Mouse (Mus musculus) gastrocnemius, postnatal 36 days (tissue): ENCODE measurements at regions not wholly inside any gene's neighbourhood (a gene's known extent, or its start where the extent isn't known, plus 50 kb on each side); places are given as distances from the start of the nearest gene placed in this dataset.

Source experiments
- DNase-seq, 2 experiments: peaks; one replicate each; pipeline ENCODE4 v3.0.0; 2022
- intact Hi-C: fragments of 180-260 bp; cut with DNase I; formaldehyde crosslinking; loops from one replicate; pipeline ENCODE4 v1.15.1; 2025

- no peak for DNase-seq
- intact Hi-C loops, result no loop called here
Measured at GRCm38 (mm10) chr4:125765171-125765570, 259.2 kb upstream of the Csf3r start.

GRCm38 (mm10) chr4:125777126-125777525 is 247.2 kb upstream of the Csf3r start:
- intact Hi-C loops, result no loop called here
- DNase-seq, result no peak

GRCm38 (mm10) chr4:125780113-125780512 is 244.2 kb upstream of the Csf3r start:
- intact Hi-C loops, result no loop called here
- DNase-seq, result no peak

- intact Hi-C loops, result no loop called here
Measured at GRCm38 (mm10) chr4:125780921-125781487, 243.3 kb upstream of the Csf3r start.

GRCm38 (mm10) chr4:125782346-125782745 is 242.0 kb upstream of the Csf3r start:
- intact Hi-C loops, result no loop called here
- DNase-seq, result no peak

More at GRCm38 (mm10) chr4:125780921-125781487, 243.3 kb upstream of the Csf3r start:
- DNase-seq, result no peak

GRCm38 (mm10) chr4:125786083-125786482 is 238.3 kb upstream of the Csf3r start:
- intact Hi-C loops, result no loop called here
- no peak for DNase-seq

- intact Hi-C loops, result no loop called here
- no peak for DNase-seq
Measured at GRCm38 (mm10) chr4:125794679-125795078, 229.7 kb upstream of the Csf3r start.

GRCm38 (mm10) chr4:125807923-125808322 is 216.4 kb upstream of the Csf3r start:
- intact Hi-C loops, result no loop called here
- DNase-seq, result no peak

GRCm38 (mm10) chr4:125809446-125810108 is 214.8 kb upstream of the Csf3r start:
- no peak for DNase-seq
- intact Hi-C loops, result no loop called here

- intact Hi-C loops, result no loop called here
- no peak for DNase-seq
Measured at GRCm38 (mm10) chr4:125810247-125810646, 214.1 kb upstream of the Csf3r start.

- DNase-seq, result no peak
- intact Hi-C loops, result no loop called here
Measured at GRCm38 (mm10) chr4:125814311-125814710, 210.0 kb upstream of the Csf3r start.

- intact Hi-C loops, result no loop called here
- no peak for DNase-seq
Measured at GRCm38 (mm10) chr4:125815276-125815675, 209.1 kb upstream of the Csf3r start.

GRCm38 (mm10) chr4:125824525-125824924 is 199.8 kb upstream of the Csf3r start:
- intact Hi-C loops, result no loop called here

GRCm38 (mm10) chr4:125826416-125826815 is 197.9 kb upstream of the Csf3r start:
- intact Hi-C loops, result no loop called here
- DNase-seq, result no peak

More at GRCm38 (mm10) chr4:125824525-125824924, 199.8 kb upstream of the Csf3r start:
- DNase-seq, result no peak

- no peak for DNase-seq
- intact Hi-C loops, result no loop called here
Measured at GRCm38 (mm10) chr4:125835250-125835649, 189.1 kb upstream of the Csf3r start.

- intact Hi-C loops, result no loop called here
- DNase-seq, result no peak
Measured at GRCm38 (mm10) chr4:125847568-125847967, 176.8 kb upstream of the Csf3r start.

- peak in 1 of 2 experiments; percentile 27 for DNase-seq
- intact Hi-C loops, result no loop called here
Measured at GRCm38 (mm10) chr4:125850300-125850699, 174.1 kb upstream of the Csf3r start.

GRCm38 (mm10) chr4:125852545-125852944 is 171.8 kb upstream of the Csf3r start:
- intact Hi-C loops, result no loop called here
- DNase-seq, result no peak

GRCm38 (mm10) chr4:125855983-125856591 is 168.3 kb upstream of the Csf3r start:
- no peak for DNase-seq
- intact Hi-C loops, result no loop called here

- no peak for DNase-seq
- intact Hi-C loops, result no loop called here
Measured at GRCm38 (mm10) chr4:125856781-125857180, 167.6 kb upstream of the Csf3r start.

GRCm38 (mm10) chr4:125865057-125865456 is 159.3 kb upstream of the Csf3r start:
- no peak for DNase-seq
- intact Hi-C loops, result no loop called here

GRCm38 (mm10) chr4:125865728-125866127 is 158.6 kb upstream of the Csf3r start:
- DNase-seq, result no peak
- intact Hi-C loops, result no loop called here
